Mouse (Mus musculus): ENCODE results near the gene Gtf3c1. TPM values are rescaled to one million over a fixed set of nuclear protein-coding genes. Genes with fewer than 3 reads are reported as not detected.
A peak's percentile ranks its signal among the peaks of the same experiment; 100 is the strongest.

The Gtf3c1 gene
- polyA plus RNA-seq (2014; fragmentation: Nextera tagmentation; extraction: Ambion mirVana), result 29.6 and 32.0 TPM in 2 replicates

DNA sequence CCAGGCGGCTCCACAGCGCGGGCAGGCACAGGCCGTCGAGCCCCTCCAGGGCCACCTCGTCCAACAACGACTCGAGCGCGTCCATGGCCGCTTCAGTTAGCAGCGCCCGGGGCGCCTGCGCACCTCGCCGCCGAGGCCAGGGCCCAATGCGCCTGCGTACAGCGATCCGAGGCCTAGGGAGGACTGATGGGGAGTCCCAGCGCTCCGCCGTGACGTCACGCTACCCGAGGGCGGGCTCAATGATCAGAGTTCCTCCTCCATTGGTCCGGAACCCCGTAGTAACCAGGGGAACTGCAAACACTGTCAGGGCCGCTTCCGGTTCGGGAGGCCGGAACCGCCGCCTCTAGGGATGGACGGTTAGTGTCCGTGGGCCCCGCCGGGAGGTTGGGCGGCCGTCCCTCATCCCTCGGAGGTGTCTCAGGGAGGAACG lies at the start of gene Gtf3c1, which contains the start of gene D430042O09Rik:
Gene Gtf3c1, minus strand, starts transcription at position 188 of the 430 bp plus-strand sequence.
Gene D430042O09Rik, plus strand, starts transcription at position 296 of the 430 bp plus-strand sequence.
- Histone ChIP-seq H3K9me3 (ENCODE audit: control insufficient read depth, low read length) (no peaks in the 10 kb centered on the region), H3K9ac (ENCODE audit: low read length) (peak within 1 kb of the TSS; percentile 93), H3K4me1 (ENCODE audit: control insufficient read depth, insufficient read depth, low read length) (peaks cover 27% of the 10 kb centered on the region), H3K4me3 (ENCODE audit: low read depth, low read length) (peak within 1 kb of the TSS; percentile 57), H3K27me3 (ENCODE audit: control insufficient read depth, insufficient read depth, low read length) (no peaks in the 10 kb centered on the region), H3K27ac (ENCODE audit: low read depth, low read length) (peak within 1 kb of the TSS; percentile 81), H3K4me2 (peak within 1 kb of the TSS; percentile 74), H3K36me3 (ENCODE audit: control insufficient read depth, insufficient read depth, low read length) (peaks cover 3% of the 10 kb centered on the region; the same call in 1 of the 2 replicates)
- DNase-seq (ENCODE audit: low spot score, missing footprints) (peak; percentile 100), ATAC-seq (ENCODE audit: low FRiP score) (peak; percentile 98)
- WGBS, result under 1% methylated on average over 45 of the region's 45 CpGs

DNA sequence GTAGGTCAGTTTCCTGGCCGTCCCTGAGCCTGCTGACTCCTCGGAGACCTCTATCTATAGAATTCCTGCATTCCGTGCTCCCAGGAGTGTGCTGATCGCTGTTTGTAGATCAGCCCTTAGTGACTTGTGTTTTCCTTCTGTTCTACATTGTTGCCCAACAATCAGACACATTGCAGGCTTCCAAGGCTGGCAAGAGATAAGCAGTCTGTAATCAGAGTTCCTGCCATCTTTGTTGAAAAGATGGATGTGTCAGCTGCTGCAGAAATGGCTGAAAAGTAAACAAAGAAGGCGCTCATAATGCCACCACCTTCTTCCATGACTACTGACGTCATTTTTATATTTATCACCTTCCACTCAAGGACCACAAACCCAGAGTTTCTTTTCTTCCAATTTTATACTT lies 49.2 kb upstream of the Gtf3c1 start:
- Histone ChIP-seq H3K27ac (ENCODE audit: low read depth, low read length) (no peak overlapping the region), H3K9ac (ENCODE audit: low read length) (no peak overlapping the region), H3K36me3 (ENCODE audit: control insufficient read depth, insufficient read depth, low read length) (no peaks in the 10 kb centered on the region), H3K9me3 (ENCODE audit: control insufficient read depth, low read length) (no peaks in the 10 kb centered on the region), H3K4me1 (ENCODE audit: control insufficient read depth, insufficient read depth, low read length) (no peaks in the 10 kb centered on the region), H3K27me3 (ENCODE audit: control insufficient read depth, insufficient read depth, low read length) (no peaks in the 10 kb centered on the region), H3K4me3 (ENCODE audit: low read depth, low read length) (no peak overlapping the region), H3K4me2 (no peak overlapping the region)
- ATAC-seq (ENCODE audit: low FRiP score) (no peak), DNase-seq (ENCODE audit: low spot score, missing footprints) (no peak)
- WGBS, result 83% methylated on average over 6 of the region's 6 CpGs

DNA sequence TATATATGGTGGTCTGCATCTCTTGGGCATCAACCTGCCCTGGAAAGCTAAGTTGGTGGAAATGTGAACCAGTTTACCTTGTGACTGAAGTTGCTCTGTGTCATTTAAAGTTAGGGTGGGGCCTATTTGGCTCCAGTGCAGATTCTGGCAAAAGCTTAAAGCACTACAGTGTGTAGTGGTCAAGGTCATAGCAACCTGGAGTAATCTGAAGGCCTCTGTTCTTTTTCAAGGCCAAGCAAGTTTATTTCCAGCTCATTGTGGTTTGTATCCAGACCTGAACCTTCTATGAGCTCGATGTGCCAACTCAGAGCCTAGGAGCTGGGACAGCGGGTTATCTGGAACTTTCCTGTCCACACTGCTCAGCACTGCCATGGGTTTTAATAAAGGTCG lies 45.7 kb upstream of the Gtf3c1 start:
- DNase-seq (ENCODE audit: low spot score, missing footprints) (no peak), ATAC-seq (ENCODE audit: low FRiP score) (no peak)
- 88% methylated on average over 3 of the region's 3 CpGs for WGBS
- H3K4me1 ChIP-seq (ENCODE audit: control insufficient read depth, insufficient read depth, low read length), result no peaks in the 10 kb centered on the region
- H3K36me3 ChIP-seq (ENCODE audit: control insufficient read depth, insufficient read depth, low read length), result no peaks in the 10 kb centered on the region
- H3K4me2 ChIP-seq, result no peak overlapping the region
- no peak overlapping the region for H3K4me3 ChIP-seq (ENCODE audit: low read depth, low read length)
- no peak overlapping the region for H3K9ac ChIP-seq (ENCODE audit: low read length)
- no peak overlapping the region for H3K27ac ChIP-seq (ENCODE audit: low read depth, low read length)
- no peaks in the 10 kb centered on the region for H3K27me3 ChIP-seq (ENCODE audit: control insufficient read depth, insufficient read depth, low read length)
- no peaks in the 10 kb centered on the region for H3K9me3 ChIP-seq (ENCODE audit: control insufficient read depth, low read length)

DNA sequence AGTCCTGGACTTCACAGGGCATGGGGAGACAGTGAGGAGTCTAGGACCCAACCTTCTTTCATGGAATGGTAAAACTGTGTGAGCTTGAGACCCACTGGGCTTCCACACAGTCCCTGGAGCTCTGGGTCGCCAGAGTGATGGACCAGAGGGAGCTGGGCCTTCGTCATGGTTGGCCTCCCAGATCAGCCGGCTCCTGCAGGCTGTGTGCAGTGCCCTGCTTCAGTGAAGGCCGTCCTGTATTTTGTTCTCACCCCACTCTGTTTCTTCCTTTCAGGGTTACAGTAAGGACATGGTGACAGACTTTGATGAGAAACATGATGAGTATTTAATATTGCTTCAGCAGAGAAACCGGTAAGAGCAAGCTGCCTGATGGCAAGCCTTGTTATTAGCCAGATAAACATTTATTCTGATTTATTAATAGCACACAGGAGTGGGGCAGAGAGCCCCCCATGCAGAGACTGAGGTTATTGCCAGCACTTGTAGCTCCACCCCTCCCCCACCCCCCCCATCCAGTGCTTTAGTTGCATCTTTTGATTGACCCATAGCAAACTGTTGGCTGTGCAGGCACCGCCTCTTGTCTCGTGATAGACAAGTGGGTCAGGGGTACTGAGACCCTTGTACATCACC lies 45.2 kb upstream of the Gtf3c1 start:
- Histone ChIP-seq H3K9ac (ENCODE audit: low read length) (no peak overlapping the region), H3K27me3 (ENCODE audit: control insufficient read depth, insufficient read depth, low read length) (no peaks in the 10 kb centered on the region), H3K36me3 (ENCODE audit: control insufficient read depth, insufficient read depth, low read length) (no peaks in the 10 kb centered on the region), H3K4me2 (no peak overlapping the region), H3K9me3 (ENCODE audit: control insufficient read depth, low read length) (no peaks in the 10 kb centered on the region), H3K4me1 (ENCODE audit: control insufficient read depth, insufficient read depth, low read length) (no peaks in the 10 kb centered on the region), H3K27ac (ENCODE audit: low read depth, low read length) (no peak overlapping the region), H3K4me3 (ENCODE audit: low read depth, low read length) (no peak overlapping the region)
- ATAC-seq (ENCODE audit: low FRiP score), result no peak
- no peak for DNase-seq (ENCODE audit: low spot score, missing footprints)
- WGBS, result 82% methylated on average over 7 of the region's 7 CpGs

GRCm38 (mm10) chr7:125748186-125748585 lies 40.6 kb upstream of the Gtf3c1 start:
- H3K4me2 ChIP-seq, result no peak overlapping the region
- H3K9ac ChIP-seq (ENCODE audit: low read length), result no peak overlapping the region
- H3K27me3 ChIP-seq (ENCODE audit: control insufficient read depth, insufficient read depth, low read length), result no peaks in the 10 kb centered on the region
- no peaks in the 10 kb centered on the region for H3K36me3 ChIP-seq (ENCODE audit: control insufficient read depth, insufficient read depth, low read length)
- H3K9me3 ChIP-seq (ENCODE audit: control insufficient read depth, low read length), result no peaks in the 10 kb centered on the region
- ATAC-seq (ENCODE audit: low FRiP score) (no peak), DNase-seq (ENCODE audit: low spot score, missing footprints) (peak; percentile 89)
- H3K27ac ChIP-seq (ENCODE audit: low read depth, low read length), result no peak overlapping the region
- H3K4me3 ChIP-seq (ENCODE audit: low read depth, low read length), result no peak overlapping the region
- 46% methylated on average over 3 of the region's 3 CpGs for WGBS
- no peaks in the 10 kb centered on the region for H3K4me1 ChIP-seq (ENCODE audit: control insufficient read depth, insufficient read depth, low read length)

GRCm38 (mm10) chr7:125747316-125747690 lies 39.7 kb upstream of the Gtf3c1 start:
- 55% methylated on average over 7 of the region's 7 CpGs for WGBS
- H3K9ac ChIP-seq (ENCODE audit: low read length), result no peak overlapping the region
- H3K4me3 ChIP-seq (ENCODE audit: low read depth, low read length), result no peak overlapping the region
- H3K36me3 ChIP-seq (ENCODE audit: control insufficient read depth, insufficient read depth, low read length), result no peaks in the 10 kb centered on the region
- H3K4me1 ChIP-seq (ENCODE audit: control insufficient read depth, insufficient read depth, low read length), result no peaks in the 10 kb centered on the region
- H3K9me3 ChIP-seq (ENCODE audit: control insufficient read depth, low read length), result no peaks in the 10 kb centered on the region
- ATAC-seq (ENCODE audit: low FRiP score) (no peak), DNase-seq (ENCODE audit: low spot score, missing footprints) (peak; percentile 86)
- no peak overlapping the region for H3K27ac ChIP-seq (ENCODE audit: low read depth, low read length)
- no peak overlapping the region for H3K4me2 ChIP-seq
- H3K27me3 ChIP-seq (ENCODE audit: control insufficient read depth, insufficient read depth, low read length), result no peaks in the 10 kb centered on the region

DNA sequence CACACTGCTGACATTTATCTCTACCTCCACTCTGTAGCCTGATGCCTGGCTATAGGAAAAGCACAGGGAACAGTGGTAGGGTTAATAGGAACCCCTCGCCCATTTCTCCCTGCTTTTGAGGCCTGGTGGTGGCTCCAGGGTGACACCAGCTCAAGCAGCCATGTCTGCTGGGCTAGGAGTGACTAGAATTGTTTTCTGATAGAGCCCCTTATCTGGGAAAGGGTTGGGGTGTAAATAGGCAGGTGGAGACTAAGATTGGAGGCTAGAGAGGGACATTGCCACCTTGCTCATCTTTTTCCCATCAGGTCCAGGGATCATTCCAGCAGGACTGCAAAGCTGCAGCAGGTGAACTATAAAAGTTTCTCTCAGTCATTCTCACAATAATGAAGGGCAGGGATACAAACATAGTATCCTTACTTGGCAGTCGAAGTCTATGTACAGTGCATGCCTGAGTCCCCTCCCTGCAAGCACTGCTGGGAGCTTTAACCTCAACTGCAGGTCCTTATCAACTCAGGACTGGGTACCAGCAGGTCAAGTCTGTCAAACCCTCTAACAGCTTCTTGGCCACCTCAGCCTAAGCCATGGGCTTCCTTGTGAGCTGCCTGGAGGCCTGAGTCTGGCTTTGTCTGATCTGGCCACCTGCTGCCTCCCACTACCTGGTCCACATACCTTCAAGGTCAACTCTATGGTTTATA lies 39.2 kb upstream of the Gtf3c1 start:
- H3K9ac ChIP-seq (ENCODE audit: low read length), result no peak overlapping the region
- no peaks in the 10 kb centered on the region for H3K9me3 ChIP-seq (ENCODE audit: control insufficient read depth, low read length)
- no peaks in the 10 kb centered on the region for H3K4me1 ChIP-seq (ENCODE audit: control insufficient read depth, insufficient read depth, low read length)
- no peak overlapping the region for H3K27ac ChIP-seq (ENCODE audit: low read depth, low read length)
- 84% methylated on average over 2 of the region's 2 CpGs for WGBS
- H3K4me3 ChIP-seq (ENCODE audit: low read depth, low read length), result no peak overlapping the region
- H3K27me3 ChIP-seq (ENCODE audit: control insufficient read depth, insufficient read depth, low read length), result no peaks in the 10 kb centered on the region
- DNase-seq (ENCODE audit: low spot score, missing footprints) (no peak), ATAC-seq (ENCODE audit: low FRiP score) (no peak)
- H3K36me3 ChIP-seq (ENCODE audit: control insufficient read depth, insufficient read depth, low read length), result no peaks in the 10 kb centered on the region
- H3K4me2 ChIP-seq, result no peak overlapping the region

GRCm38 (mm10) chr7:125744774-125745173 lies 37.2 kb upstream of the Gtf3c1 start:
- Histone ChIP-seq H3K4me3 (ENCODE audit: low read depth, low read length) (no peak overlapping the region), H3K9ac (ENCODE audit: low read length) (no peak overlapping the region), H3K36me3 (ENCODE audit: control insufficient read depth, insufficient read depth, low read length) (no peaks in the 10 kb centered on the region), H3K9me3 (ENCODE audit: control insufficient read depth, low read length) (no peaks in the 10 kb centered on the region), H3K27ac (ENCODE audit: low read depth, low read length) (no peak overlapping the region), H3K4me1 (ENCODE audit: control insufficient read depth, insufficient read depth, low read length) (no peaks in the 10 kb centered on the region), H3K4me2 (no peak overlapping the region), H3K27me3 (ENCODE audit: control insufficient read depth, insufficient read depth, low read length) (no peaks in the 10 kb centered on the region)
- ATAC-seq (ENCODE audit: low FRiP score) (no peak), DNase-seq (ENCODE audit: low spot score, missing footprints) (no peak)
- WGBS, result 100% methylated on average over 1 of the region's 1 CpGs

- no peaks in the 10 kb centered on the region for H3K27me3 ChIP-seq (ENCODE audit: control insufficient read depth, insufficient read depth, low read length)
- DNase-seq (ENCODE audit: low spot score, missing footprints) (no peak), ATAC-seq (ENCODE audit: low FRiP score) (no peak)
- H3K36me3 ChIP-seq (ENCODE audit: control insufficient read depth, insufficient read depth, low read length), result no peaks in the 10 kb centered on the region
- H3K9me3 ChIP-seq (ENCODE audit: control insufficient read depth, low read length), result no peaks in the 10 kb centered on the region
- H3K4me2 ChIP-seq, result no peak overlapping the region
- no peak overlapping the region for H3K9ac ChIP-seq (ENCODE audit: low read length)
- no peak overlapping the region for H3K27ac ChIP-seq (ENCODE audit: low read depth, low read length)
- WGBS, result 61% methylated on average over 1 of the region's 1 CpGs
- H3K4me1 ChIP-seq (ENCODE audit: control insufficient read depth, insufficient read depth, low read length), result no peaks in the 10 kb centered on the region
- no peak overlapping the region for H3K4me3 ChIP-seq (ENCODE audit: low read depth, low read length)
Observed at GRCm38 (mm10) chr7:125741271-125741703, 33.7 kb upstream of the Gtf3c1 start.
